Mouse (Mus musculus): ENCODE data around the gene Cacna1e.

- TF ChIP-seq CTCF (IDR thresholded peaks at IDR 0.05; ENCODE audit: low read depth, low read length) (no peak), POLR2A (IDR thresholded peaks at IDR 0.05; ENCODE audit: borderline replicate concordance, low read depth, low read length) (no peak)
Measured at GRCm38 (mm10) chr1:154661221-154661864, 223.0 kb downstream of the Cacna1e start.

All from bone marrow macrophage, adult 2 months (primary cell).